Mouse (Mus musculus): ENCODE data around the gene Lgmn. TPM values are rescaled to one million over a fixed set of nuclear protein-coding genes. Genes with fewer than 3 reads are reported as not detected.

Gene Lgmn
- polyA plus RNA-seq, 1 experiment = 40.6 TPM

DNA sequence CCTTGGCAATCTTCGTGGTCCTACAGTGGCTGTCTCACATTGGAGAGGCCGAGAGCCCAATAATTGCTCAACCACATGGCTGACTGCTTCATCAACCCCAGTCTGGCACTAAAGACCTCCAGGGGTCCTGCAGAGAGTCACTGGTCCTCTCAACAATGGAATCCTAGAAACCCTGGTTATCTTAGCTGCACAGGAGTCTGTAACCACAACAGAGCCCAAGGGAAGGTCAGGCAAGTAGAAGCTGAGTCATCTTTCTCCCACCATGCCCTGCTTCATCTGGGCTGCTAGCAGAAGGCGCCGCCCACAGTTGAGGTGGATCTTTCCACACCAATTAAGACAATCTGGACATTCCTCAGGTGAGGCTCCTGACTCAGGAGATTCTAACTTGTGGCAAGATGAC, 80.2 kb downstream of the Lgmn start:
- Histone ChIP-seq H3K4me3 (replicated peaks) (peak overlapping the region; percentile 56), H3K9me3 (peaks cover 17% of the 10 kb centered on the region), H3K4me1 (peaks cover 93% of the 10 kb centered on the region), H3K27me3 (replicated peaks) (no peaks in the 10 kb centered on the region), H3K36me3 (replicated peaks; ENCODE audit: low read length) (peaks cover 96% of the 10 kb centered on the region)
- TF ChIP-seq GATA1 (IDR thresholded peaks at IDR 0.05; ENCODE audit: borderline replicate concordance, low read length) (no peak), FLI1 (IDR thresholded peaks at IDR 0.05; ENCODE audit: low read length) (no peak)

DNA sequence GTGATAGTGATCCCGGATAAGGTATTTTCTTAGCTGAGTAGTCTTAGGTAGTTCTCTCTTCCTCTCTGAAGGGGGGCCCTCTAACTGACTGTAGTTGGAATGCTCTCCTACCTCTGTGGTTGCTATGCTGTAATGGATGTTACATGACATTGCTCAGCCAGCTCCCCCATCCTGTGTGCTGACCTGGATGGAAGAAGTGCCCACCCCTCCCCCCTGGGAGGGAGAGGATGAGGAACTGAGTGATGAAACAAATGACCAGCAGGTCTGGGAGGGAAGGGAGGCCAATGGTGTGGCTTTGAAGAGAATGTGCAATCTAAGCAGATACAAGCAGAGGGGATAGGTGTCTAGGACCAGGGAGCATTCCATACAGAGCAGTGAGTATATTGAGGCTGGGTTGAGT, 82.8 kb downstream of the Lgmn start:
- Histone ChIP-seq H3K4me3 (replicated peaks) (peak overlapping the region; percentile 85), H3K36me3 (replicated peaks; ENCODE audit: low read length) (peaks cover 98% of the 10 kb centered on the region), H3K27me3 (replicated peaks) (no peaks in the 10 kb centered on the region), H3K4me1 (peaks cover 100% of the 10 kb centered on the region), H3K9me3 (peaks cover 17% of the 10 kb centered on the region)
- TF ChIP-seq GATA1 (IDR thresholded peaks at IDR 0.05; ENCODE audit: borderline replicate concordance, low read length) (no peak), FLI1 (IDR thresholded peaks at IDR 0.05; ENCODE audit: low read length) (no peak)

DNA sequence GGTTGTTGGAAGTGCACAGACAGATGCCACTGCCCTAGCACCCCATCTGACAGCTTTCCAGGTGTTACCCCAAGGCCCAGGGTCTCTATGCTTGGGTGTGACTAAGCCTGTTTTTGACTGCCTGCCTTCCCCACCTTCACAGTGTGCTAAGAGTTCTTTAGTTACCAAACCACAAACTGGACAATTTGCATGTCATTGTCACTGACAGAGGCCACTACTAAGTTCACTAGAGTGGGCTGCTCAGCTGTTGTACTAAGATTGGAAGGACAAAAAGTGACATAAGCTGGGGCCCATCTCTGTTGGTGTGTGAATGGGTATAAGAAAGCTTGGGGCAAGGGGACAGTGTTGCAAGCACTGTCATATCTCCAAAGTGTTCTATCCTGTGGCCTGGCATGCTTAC, 83.8 kb downstream of the Lgmn start:
- TF ChIP-seq GATA1 (IDR thresholded peaks at IDR 0.05; ENCODE audit: borderline replicate concordance, low read length) (no peak), FLI1 (IDR thresholded peaks at IDR 0.05; ENCODE audit: low read length) (no peak)
- H3K4me3 ChIP-seq (replicated peaks) = peak overlapping the region; percentile 85
- no peaks in the 10 kb centered on the region for H3K27me3 ChIP-seq (replicated peaks)
- peaks cover 98% of the 10 kb centered on the region for H3K36me3 ChIP-seq (replicated peaks; ENCODE audit: low read length)
- peaks cover 100% of the 10 kb centered on the region for H3K4me1 ChIP-seq
- H3K9me3 ChIP-seq = peaks cover 17% of the 10 kb centered on the region

DNA sequence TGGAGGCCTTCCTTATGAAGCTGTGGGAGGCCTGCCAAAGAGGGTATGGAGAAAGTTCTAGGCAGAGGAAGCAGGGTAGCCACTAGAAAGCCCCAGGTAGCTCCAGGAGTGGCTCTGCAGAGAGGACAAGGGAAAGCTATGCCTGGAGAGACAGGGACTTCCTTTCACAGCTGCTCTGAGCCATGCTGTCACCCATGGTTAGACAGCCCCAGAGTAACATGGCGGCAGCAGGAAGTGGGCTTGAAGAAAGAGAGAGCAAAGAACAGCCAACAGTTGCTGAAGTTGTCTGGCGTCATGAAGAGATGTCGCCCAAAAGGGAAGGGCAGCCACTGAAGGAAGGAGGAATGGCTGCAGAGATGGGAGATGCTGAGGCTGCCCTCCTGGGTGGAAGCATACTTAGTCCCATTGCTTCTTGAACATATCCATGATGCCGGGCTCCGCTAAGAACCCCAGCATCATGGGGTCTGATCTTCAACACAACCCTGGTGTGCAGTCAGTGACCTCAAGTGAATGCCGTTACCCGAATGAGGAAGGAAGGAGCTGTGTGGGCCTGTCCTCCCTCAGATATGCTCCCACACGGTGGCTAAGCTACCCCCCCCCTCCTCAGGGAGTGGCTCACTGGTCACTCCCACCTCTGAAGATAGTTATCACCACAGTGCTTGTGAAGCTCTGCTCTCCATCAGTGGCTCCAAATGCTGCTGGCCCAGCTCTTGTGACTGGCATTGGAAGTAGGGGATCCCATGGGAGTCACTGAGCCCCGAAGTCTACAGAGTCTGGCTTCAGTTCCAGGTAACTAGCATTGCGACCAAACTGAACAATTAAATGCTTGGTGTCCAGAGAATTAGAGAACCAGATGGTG, 85.3 kb downstream of the Lgmn start:
- H3K27me3 ChIP-seq (replicated peaks) = no peaks in the 10 kb centered on the region
- peaks cover 98% of the 10 kb centered on the region for H3K36me3 ChIP-seq (replicated peaks; ENCODE audit: low read length)
- no peak for TF ChIP-seq GATA1 (IDR thresholded peaks at IDR 0.05; ENCODE audit: borderline replicate concordance, low read length)
- no peak for TF ChIP-seq FLI1 (IDR thresholded peaks at IDR 0.05; ENCODE audit: low read length)
- H3K4me3 ChIP-seq (replicated peaks) = peak overlapping the region; percentile 85
- peaks cover 100% of the 10 kb centered on the region for H3K4me1 ChIP-seq
- H3K9me3 ChIP-seq = peaks cover 5% of the 10 kb centered on the region

DNA sequence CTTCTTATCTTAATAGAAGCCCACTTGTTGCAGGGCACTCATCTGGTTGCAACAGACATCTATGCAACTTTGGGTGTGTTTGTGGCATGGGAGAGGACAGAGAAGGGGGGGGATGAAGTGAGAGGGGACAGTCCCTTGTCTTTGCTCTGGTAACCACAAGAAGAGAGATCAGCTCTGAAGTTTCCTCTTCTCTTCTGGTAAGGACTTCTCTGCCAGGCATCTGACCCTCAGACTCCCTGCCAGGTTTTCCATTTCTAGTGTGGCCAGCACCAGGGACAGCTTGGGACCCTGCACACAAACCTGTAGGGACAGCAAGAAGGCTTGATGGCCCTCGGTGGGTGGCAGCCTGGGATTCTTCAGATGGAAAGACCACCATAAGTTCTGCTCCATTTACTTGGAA, 88.6 kb downstream of the Lgmn start:
- no peaks in the 10 kb centered on the region for H3K9me3 ChIP-seq
- no peak for TF ChIP-seq GATA1 (IDR thresholded peaks at IDR 0.05; ENCODE audit: borderline replicate concordance, low read length)
- TF ChIP-seq FLI1 (IDR thresholded peaks at IDR 0.05; ENCODE audit: low read length) = no peak
- H3K4me1 ChIP-seq = peaks cover 89% of the 10 kb centered on the region

DNA sequence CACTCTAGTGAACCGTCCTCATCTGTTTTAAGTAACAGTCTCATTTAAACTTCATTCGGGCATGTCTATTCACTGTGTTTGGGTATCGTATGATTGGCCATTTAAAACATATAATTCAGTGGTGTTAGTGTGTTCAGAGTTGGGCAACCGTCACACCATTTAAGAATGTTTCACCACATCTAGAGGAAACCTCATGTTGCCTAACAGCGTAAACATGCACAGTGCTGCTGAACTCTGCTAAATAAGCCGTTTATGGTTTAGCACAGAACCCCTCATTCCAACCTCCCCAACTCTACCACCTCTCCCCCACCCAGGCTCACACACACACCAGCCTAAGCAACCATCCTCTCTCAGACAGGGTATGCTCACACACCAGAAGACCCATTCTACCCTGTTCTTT, 91.2 kb downstream of the Lgmn start:
- no peak for TF ChIP-seq FLI1 (IDR thresholded peaks at IDR 0.05; ENCODE audit: low read length)
- TF ChIP-seq GATA1 (IDR thresholded peaks at IDR 0.05; ENCODE audit: borderline replicate concordance, low read length) = no peak
- peaks cover 88% of the 10 kb centered on the region for H3K36me3 ChIP-seq (replicated peaks; ENCODE audit: low read length)
- peak overlapping the region; percentile 17 for H3K4me3 ChIP-seq (replicated peaks)
- no peaks in the 10 kb centered on the region for H3K27me3 ChIP-seq (replicated peaks)
- no peaks in the 10 kb centered on the region for H3K9me3 ChIP-seq
- H3K4me1 ChIP-seq = peaks cover 87% of the 10 kb centered on the region

More for the DNA sequence above, 88.6 kb downstream of the Lgmn start:
- H3K36me3 ChIP-seq (replicated peaks; ENCODE audit: low read length) = peaks cover 92% of the 10 kb centered on the region
- H3K27me3 ChIP-seq (replicated peaks) = no peaks in the 10 kb centered on the region
- H3K4me3 ChIP-seq (replicated peaks) = peak overlapping the region; percentile 50

DNA sequence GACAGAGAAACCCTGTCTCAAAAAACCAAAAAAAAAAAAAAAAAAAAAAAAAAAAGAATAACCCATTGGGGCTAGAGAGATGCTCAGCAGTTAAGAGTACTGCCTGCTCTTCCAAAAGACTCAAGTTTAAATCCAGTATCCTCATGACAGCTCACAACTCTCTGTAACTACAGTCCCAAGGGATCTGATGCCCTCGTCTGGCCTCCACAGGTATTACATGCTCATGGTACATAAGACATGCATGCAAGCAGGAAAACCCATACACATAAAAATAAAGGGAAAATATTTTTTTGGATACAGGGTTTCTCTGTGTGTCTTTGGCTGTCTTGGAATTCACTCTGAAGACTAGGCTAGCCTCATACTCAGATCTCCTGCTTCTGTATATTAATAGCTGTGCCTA, 93.1 kb downstream of the Lgmn start:
- peaks cover 88% of the 10 kb centered on the region for H3K36me3 ChIP-seq (replicated peaks; ENCODE audit: low read length)
- no peak overlapping the region for H3K4me3 ChIP-seq (replicated peaks)
- TF ChIP-seq GATA1 (IDR thresholded peaks at IDR 0.05; ENCODE audit: borderline replicate concordance, low read length) = no peak
- no peak for TF ChIP-seq FLI1 (IDR thresholded peaks at IDR 0.05; ENCODE audit: low read length)
- H3K9me3 ChIP-seq = no peaks in the 10 kb centered on the region
- H3K27me3 ChIP-seq (replicated peaks) = no peaks in the 10 kb centered on the region
- peaks cover 87% of the 10 kb centered on the region for H3K4me1 ChIP-seq

DNA sequence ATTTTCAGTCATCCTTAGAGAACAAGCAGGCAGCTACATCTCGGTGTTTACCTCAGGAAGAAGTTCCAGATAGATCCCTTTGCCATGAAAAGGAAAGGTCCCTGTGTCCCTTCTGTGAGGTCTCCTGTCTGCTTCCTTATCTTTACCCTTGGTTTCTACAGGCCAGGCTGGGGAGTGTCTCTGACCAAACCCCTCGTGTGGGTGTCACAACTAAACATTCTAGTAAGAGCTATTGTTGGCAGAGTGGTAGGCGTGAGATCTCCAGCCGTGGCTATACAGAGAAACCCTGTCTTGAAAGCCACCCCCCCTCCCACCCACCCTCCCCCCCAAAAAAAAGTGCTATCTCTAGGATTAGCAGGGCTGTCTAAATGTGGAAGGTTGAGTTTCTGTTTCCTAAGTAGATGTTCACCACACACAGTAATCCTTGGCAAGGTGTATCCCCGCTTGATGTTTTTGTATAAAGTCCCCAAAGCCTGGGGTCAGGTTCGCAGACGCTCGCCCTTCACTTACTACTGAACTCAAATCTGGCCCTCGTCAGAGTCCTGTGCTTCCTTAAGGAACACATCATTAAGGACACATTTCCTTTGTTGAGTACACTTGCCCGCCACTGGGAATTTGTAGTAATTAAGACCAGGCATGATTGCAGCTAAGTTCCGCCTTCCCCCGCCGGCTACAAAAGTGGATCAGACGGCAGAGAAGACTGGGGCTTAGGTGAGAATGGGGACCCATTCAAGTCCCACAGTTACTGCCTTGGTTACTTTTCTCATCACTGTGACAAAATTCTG, 94.4 kb downstream of the Lgmn start:
- Histone ChIP-seq H3K27me3 (replicated peaks) (no peaks in the 10 kb centered on the region), H3K36me3 (replicated peaks; ENCODE audit: low read length) (peaks cover 88% of the 10 kb centered on the region), H3K4me3 (replicated peaks) (no peak overlapping the region), H3K9me3 (no peaks in the 10 kb centered on the region), H3K4me1 (peaks cover 87% of the 10 kb centered on the region)
- TF ChIP-seq GATA1 (IDR thresholded peaks at IDR 0.05; ENCODE audit: borderline replicate concordance, low read length) (no peak), FLI1 (IDR thresholded peaks at IDR 0.05; ENCODE audit: low read length) (no peak)

Other genes starting within 250 kb of the Lgmn start
- 117 and 151 TPM in 2 replicates for gene Rin3, start 156.8 kb downstream of the Lgmn start, polyA plus RNA-seq (2012; ENCODE audit: insufficient read depth, low replicate concordance)
- 1.2 and 3.4 TPM in 2 replicates for gene Golga5, start 29.3 kb upstream of the Lgmn start, polyA plus RNA-seq (2012; ENCODE audit: insufficient read depth, low replicate concordance)
- 0.06 TPM in 1 of 2 replicates, not detected in the other for gene Chga, start 115.2 kb upstream of the Lgmn start, polyA plus RNA-seq (2012; ENCODE audit: insufficient read depth, low replicate concordance)